Comparison of ENCODE assay signal across 17 mouse cellular contexts in genomic region chr7:82749239-82749638, GRCm38 (mm10).
A peak's percentile ranks its signal among the peaks of the same experiment; 100 is the strongest.
DNase-seq lines count a peak whose midpoint lies in the region; ATAC-seq lines count a peak whose summit lies in the region.
"Had no signal": no experiment of that assay in that cellular context is flagged by ENCODE, and none has a peak within 500 bp of the region (broad histone marks: within the 10 kb centered on the region; RNA-seq: fewer than 3 reads in every experiment).

No protein-coding gene starts in this region.

- peak overlapping the region; percentile 54; the same call in 1 of the 2 replicates for H3K27ac ChIP-seq in hindbrain, embryonic 10.5 days
- H3K27ac ChIP-seq in hindbrain, embryonic 14.5 days: no peak overlapping the region
- peak overlapping the region; percentile 71 for H3K27ac ChIP-seq in lung, embryonic 16.5 days (ENCODE audit: low read length)
- 0 out of 2 replicates have a peak overlapping the region, but pooled peaks have one; percentile 18 for H3K27ac ChIP-seq in limb, embryonic 12.5 days
- H3K27ac ChIP-seq: hindbrain, postnatal 0 days; liver, embryonic 14.5 days had no signal

- peaks cover 13% of the 10 kb centered on the region for H3K36me3 ChIP-seq in hindbrain, embryonic 10.5 days
- peaks cover 4% of the 10 kb centered on the region; the same call in 1 of the 2 replicates for H3K36me3 ChIP-seq in hindbrain, embryonic 14.5 days (replicated peaks; ENCODE audit: control insufficient read depth, insufficient read depth)
- H3K36me3 ChIP-seq in lung, embryonic 16.5 days (ENCODE audit: control insufficient read depth, insufficient read depth, low read length): no peaks in the 10 kb centered on the region
- peaks cover 14% of the 10 kb centered on the region; the same call in 1 of the 2 replicates for H3K36me3 ChIP-seq in limb, embryonic 12.5 days

- H3K4me1 ChIP-seq in hindbrain, embryonic 10.5 days (replicated peaks): peaks cover 22% of the 10 kb centered on the region
- peaks cover 2% of the 10 kb centered on the region; the same call in 1 of the 2 replicates for H3K4me1 ChIP-seq in hindbrain, embryonic 14.5 days (replicated peaks; ENCODE audit: control insufficient read depth, insufficient read depth, low read length)
- H3K4me1 ChIP-seq in lung, embryonic 16.5 days (replicated peaks; ENCODE audit: control insufficient read depth, insufficient read depth, low read length): peaks cover 7% of the 10 kb centered on the region
- peaks cover 31% of the 10 kb centered on the region for H3K4me1 ChIP-seq in limb, embryonic 12.5 days (replicated peaks)

- no peak overlapping the region for H3K9ac ChIP-seq in hindbrain, embryonic 14.5 days
- H3K9ac ChIP-seq in lung, embryonic 16.5 days (ENCODE audit: low read length): no peak overlapping the region
- H3K9ac ChIP-seq in limb, embryonic 12.5 days (replicated peaks): no peak overlapping the region
- H3K9ac ChIP-seq: forebrain, postnatal 0 days; liver, embryonic 14.5 days had no signal

- no peaks in the 10 kb centered on the region for H3K27me3 ChIP-seq in hindbrain, embryonic 10.5 days (ENCODE audit: insufficient read depth, poor library complexity, severe bottlenecking)
- no peaks in the 10 kb centered on the region for H3K27me3 ChIP-seq in hindbrain, embryonic 14.5 days (ENCODE audit: control insufficient read depth, insufficient read depth, low read length)
- no peaks in the 10 kb centered on the region for H3K27me3 ChIP-seq in lung, embryonic 16.5 days (ENCODE audit: control insufficient read depth, insufficient read depth, low read depth, low read length)
- H3K27me3 ChIP-seq in limb, embryonic 12.5 days: no peaks in the 10 kb centered on the region
- H3K27me3 ChIP-seq: Patski had no signal

- no peak overlapping the region for H3K4me2 ChIP-seq in hindbrain, embryonic 14.5 days (replicated peaks)
- no peak overlapping the region for H3K4me2 ChIP-seq in lung, embryonic 16.5 days (ENCODE audit: low read depth, low read length)
- no peak overlapping the region for H3K4me2 ChIP-seq in limb, embryonic 12.5 days

- ATAC-seq in hindbrain, embryonic 14.5 days (ENCODE audit: low FRiP score): no peak
- ATAC-seq in lung, embryonic 16.5 days (ENCODE audit: low read depth): no peak
- ATAC-seq in limb, embryonic 12.5 days (ENCODE audit: insufficient number of reproducible peaks, insufficient read depth, low FRiP score, low TSS enrichment, low read depth): no peak
- ATAC-seq: activated CD4-positive, CD25-positive, alpha-beta regulatory T cell, adult 4 months; forebrain, postnatal 0 days; hindbrain, postnatal 0 days; midbrain, embryonic 16.5 days; Patski had no signal

- intact Hi-C loops in left cerebral cortex, postnatal 4 days (cut with DNase I): no loop called here

- WGBS in hindbrain, embryonic 10.5 days: 86% methylated on average over 8 of the region's 8 CpGs
- 91% methylated on average over 8 of the region's 8 CpGs for WGBS in hindbrain, embryonic 14.5 days
- WGBS in lung, embryonic 16.5 days: 80% methylated on average over 8 of the region's 8 CpGs
- 85% methylated on average over 8 of the region's 8 CpGs for whole genome bisulfite sequencing in limb, embryonic 12.5 days

- H3K9me3 ChIP-seq in hindbrain, embryonic 10.5 days: no peaks in the 10 kb centered on the region
- H3K9me3 ChIP-seq in hindbrain, embryonic 14.5 days (ENCODE audit: control insufficient read depth, low read length): no peaks in the 10 kb centered on the region
- H3K9me3 ChIP-seq in lung, embryonic 16.5 days (ENCODE audit: control insufficient read depth, low read length): no peaks in the 10 kb centered on the region
- H3K9me3 ChIP-seq in limb, embryonic 12.5 days: no peaks in the 10 kb centered on the region

- no peak for DNase-seq in hindbrain, embryonic 10.5 days (ENCODE audit: low spot score)
- DNase-seq in hindbrain, embryonic 14.5 days (ENCODE audit: low spot score): no peak
- no peak for DNase-seq in lung, postnatal 4 days
- DNase-seq in left cerebral cortex, postnatal 4 days: no peak
- no peak for DNase-seq in adrenal gland, postnatal 25 days
- DNase-seq: cerebellum, adult 9-10 months; forebrain, postnatal 0 days; heart, postnatal 36 days; layer of hippocampus, postnatal 36 days; thymus, adult 2 months had no signal

- no peak overlapping the region for H3K4me3 ChIP-seq in hindbrain, embryonic 10.5 days
- H3K4me3 ChIP-seq in hindbrain, embryonic 14.5 days (replicated peaks; ENCODE audit: low read length): no peak overlapping the region
- H3K4me3 ChIP-seq in lung, embryonic 16.5 days (ENCODE audit: low read length): no peak overlapping the region
- no peak overlapping the region for H3K4me3 ChIP-seq in limb, embryonic 12.5 days (replicated peaks)
